Mouse (Mus musculus) urinary bladder, postnatal 4 days (tissue): ENCODE measurements around the gene Josd1.
"Not testable (repeated sequence)": the region's sequence is repeated elsewhere in the genome, so short reads cannot be mapped to it uniquely, and the experiment has no call there.

Experiments used
- DNase-seq, 2 experiments: peaks; one replicate each; pipeline ENCODE4 v3.0.0; 2021 to 2022; ENCODE audit warnings: low spot score in 2 of 2

The Josd1 gene

GRCm38 (mm10) chr15:79692334-79692733, 4.6 kb upstream of the Josd1 start:
- DNase-seq = no peak

DNA sequence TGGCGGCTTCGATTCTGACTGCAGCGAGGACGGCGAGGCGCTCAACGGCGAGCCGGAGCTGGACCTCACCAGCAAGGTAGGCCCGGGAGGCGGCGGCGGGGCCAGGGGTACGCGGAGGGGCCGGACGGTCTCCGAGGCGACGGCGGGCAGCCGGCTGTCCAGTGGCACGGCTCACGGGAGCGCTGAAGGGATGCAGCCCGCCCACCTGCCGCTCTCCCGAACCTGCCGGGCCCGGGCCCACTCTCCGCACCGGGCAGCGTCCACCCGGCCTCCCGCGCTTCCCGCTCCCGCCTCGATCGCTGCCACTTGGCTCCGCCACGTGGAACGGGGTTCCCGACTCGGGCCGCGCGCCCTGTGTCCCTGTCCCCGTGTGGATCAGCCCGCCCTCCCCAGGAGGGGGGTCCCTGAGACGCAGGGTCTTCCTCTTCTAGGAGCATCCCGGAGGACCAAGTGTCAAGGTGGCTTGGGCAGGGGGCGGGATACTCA, 3.3 kb upstream of the Josd1 start:
- DNase-seq = peak in 1 of 2 experiments; percentile 63

DNA sequence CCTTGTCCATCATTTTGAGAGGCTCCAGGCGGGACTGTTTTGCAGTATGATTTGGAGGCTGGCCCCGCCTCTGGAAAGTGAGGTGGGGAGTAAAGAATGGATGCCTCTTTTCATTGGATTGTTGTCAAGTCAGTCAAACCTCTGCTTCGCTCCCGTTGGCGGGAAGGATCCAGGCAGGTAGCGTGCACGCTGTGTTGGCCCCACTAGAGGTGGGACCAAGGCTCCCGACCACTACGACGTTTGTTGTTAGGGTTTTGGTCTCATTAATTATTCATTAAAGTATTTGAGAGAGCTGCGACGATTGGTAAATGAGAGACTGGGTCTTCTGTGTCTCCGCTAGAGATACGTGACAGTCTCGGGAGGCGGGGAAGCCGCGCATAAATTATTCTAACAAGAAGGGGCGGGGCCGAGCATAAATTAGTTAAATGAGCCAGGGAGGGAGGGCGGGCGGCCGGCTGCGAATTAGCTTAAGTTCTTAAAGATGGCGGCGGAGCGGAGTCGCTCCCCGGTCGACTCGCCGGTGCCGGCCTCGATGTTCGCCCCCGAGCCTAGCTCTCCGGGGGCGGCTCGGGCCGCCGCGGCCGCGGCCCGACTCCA, 2.8 kb upstream of the Josd1 start, which contains the start of gene Gtpbp1:
Gene Gtpbp1 (plus strand): TSS at position 420 of the 597 bp plus-strand sequence.
- DNase-seq = peak; percentile 93 to 96

DNA sequence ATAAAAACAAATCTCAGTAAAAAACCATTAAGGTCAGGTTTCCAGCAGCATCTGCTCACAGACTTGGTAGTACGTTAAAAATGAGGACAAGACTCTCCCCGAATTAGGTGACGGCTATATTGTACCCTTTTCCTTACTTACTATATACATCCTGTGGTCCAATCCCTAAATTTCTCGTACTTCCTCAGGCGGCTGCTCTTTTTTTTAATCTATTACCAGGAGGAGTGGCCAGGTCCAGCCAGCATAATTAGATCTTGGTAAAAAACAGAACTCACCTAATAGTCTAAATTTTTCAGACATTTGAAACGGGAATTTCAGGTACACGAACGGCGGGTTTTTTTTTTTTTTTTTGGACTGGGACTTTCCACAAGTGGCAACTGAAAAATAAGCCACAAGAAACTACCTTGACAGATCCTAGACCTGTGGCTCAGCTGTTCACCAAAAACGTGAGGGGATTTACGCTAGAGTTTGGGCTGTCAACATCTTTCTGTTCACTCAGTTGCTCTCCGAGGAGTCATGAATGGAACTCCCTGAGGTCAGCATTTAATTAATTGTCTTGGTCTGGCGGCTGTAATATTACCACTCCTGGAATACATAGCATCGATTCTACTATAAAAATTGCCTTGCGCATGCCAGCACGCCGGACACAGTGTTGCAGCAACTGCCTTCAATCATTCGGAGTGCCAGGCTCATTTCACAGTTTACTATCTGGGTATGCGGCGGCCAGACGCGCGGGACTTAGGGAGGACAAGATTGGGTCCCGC, 2.1 kb upstream of the Josd1 start:
- no peak for DNase-seq

DNA sequence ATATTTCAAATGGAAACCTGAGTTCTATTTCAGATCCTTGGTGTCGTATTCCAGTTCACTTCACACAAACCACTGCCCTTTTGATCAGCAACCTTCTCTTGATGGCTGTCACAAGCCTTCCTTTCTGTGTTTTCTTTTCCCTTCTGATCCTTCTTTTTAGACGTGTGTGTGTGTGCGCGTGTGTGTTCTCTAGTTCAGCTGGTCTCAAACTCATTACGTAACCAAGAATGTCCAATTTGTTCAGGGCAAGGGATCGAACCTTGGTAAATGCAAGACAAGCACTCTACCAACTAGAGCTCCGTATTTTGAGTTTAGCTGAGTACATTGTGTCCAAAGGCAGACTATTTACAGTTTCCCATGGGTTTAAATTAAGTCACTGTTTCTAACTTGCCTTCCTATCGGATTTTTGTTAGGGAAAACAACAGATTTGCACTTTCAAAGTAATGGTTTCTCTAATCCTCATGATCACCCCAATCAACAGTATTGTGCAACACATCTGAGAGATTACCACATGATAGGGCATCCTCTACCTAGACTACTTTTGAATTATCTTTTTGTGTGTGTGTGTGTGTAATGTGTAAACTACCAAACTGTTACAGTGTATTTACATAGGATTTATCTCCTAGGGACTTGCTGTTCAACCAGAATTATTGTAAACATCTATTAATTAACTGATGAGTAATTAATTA, 693 bp upstream of the Josd1 start:
- no peak for DNase-seq

DNA sequence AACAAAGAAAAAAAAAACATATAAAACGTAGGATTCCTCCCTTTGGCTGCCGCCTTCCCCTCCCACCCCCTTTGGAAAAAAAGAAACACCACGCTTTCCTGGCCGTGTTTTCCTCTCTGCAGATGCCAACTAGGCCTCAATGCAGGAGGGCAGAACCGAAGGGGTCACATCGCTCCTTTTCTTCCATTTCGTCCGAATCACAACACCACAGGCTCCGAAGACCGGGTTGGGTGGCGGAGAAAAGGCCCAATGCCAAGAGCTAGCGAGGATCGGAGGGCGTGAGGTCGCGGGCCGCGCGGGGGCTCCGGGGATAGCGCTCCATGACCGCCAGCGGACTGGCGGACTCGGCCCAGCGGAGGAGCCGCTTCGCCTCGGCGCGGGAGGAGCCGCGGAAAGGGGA, 544 bp downstream of the Josd1 start:
- no peak for DNase-seq

DNA sequence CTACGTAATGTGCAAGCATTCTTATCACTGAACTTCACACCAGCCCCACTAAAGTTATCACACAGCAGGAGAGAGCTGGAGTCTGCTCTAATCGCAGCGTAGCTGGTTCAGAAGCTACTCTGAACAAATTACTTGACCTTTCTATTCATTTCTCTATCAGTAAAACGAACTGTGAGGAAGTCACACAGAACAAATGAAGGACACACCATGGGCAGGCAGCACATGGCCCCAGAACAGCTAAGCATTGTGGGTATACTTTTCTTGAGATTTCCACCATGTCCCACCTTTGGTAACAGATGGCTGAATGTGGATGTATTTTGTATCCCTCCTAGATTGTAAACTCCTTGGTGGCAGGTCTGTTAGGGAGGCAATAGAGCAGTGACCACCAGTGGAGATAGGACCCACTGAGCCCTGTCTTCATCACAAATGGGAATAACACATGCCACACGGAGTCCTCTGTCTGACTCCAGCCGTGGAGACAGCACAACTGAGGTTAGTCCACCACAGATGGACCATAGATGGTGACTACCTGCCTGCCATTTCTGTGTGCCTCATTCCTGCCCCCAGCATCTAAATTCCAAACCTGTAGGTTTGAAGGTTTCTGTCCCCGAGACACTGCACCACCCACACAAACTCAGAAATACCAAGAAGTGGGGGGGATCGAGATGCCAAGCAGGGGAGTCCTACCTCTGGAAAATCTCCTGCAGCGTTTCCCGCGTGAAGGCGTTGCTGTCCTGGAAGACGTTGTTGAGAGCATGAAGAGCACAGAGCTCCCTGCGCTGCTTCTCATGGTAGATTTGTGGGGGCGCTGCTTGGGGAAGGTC, 1.5 kb downstream of the Josd1 start:
- DNase-seq = no peak

DNA sequence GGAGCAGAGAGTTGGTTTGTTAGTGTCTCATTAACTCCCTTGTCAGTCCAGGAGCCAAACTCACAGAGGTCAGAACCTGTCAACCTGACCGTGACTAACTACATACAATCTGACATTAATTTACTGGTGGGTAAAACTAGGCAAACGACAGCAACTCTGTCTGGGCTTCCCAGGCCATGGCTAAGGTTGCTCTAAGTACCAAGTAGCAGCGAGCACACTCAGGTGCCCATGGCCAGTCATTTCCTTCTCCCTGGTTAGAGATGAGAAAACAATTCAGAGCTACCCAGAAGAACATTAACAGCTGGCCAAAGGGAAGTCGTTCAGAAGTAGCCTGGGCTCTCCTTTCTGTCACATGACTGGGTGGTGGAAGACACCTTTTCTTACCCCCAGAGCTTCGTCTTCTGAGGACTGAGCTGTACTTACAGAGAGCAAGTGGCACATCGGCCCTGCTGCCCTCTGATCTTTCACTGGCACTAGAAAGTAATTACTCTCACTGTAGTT, 2.5 kb downstream of the Josd1 start:
- no peak for DNase-seq

GRCm38 (mm10) chr15:79684616-79685015, 3.1 kb downstream of the Josd1 start:
- DNase-seq = no peak

DNA sequence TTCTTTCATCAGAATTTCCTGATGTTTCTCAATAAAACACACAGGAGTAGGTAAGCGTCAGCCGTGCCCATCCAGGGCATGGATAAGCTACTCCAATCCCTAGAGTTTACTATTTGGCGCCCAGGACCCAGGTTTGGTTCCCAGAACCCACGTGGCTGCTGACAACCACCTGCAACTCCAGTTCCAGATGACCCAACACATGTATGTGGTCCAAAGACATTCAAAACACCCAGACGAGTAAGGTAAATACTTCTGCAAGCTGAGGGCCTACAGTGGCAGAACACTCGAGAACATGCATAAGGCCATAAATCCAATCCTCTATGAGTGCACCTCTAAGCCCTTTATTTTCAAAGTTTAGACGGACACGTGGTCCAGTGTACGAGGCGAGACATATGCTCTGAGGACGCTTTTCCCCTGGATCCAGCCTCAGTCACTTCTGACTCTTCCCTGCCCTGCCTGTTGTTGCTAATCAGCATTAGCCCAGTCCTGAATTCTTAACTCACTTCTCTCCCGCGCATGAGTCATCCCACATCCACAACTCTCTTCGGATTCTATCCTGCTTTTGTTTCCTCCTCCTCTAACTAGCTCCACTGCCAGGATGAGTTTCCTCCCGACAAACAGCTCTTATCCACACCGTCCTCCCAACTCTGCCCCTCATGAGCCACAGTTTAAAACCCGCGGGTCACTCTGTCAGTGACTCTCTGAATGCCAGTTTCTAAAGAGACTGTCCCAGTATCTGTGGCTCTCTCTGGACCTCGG, 3.8 kb downstream of the Josd1 start:
- DNase-seq = no peak

DNA sequence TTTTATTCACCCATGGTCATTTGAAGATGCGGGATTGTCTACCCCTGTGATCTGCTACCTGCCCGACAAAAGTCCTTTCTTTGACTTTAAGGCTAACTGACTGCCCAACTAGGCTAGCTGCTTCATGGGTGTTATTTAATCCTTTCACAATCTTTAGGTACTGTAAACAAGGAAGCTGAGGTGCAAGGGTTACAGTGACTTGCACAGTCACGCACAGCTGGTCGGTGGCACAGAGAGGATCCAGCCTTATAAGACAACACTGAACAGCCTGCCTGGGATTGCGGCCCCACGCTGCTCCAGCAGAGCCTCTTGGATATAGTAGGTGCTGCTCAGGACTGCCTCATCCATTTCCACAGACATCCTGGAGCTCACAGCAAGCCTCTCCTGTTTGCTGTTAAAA, 4.6 kb downstream of the Josd1 start:
- DNase-seq = no peak

DNA sequence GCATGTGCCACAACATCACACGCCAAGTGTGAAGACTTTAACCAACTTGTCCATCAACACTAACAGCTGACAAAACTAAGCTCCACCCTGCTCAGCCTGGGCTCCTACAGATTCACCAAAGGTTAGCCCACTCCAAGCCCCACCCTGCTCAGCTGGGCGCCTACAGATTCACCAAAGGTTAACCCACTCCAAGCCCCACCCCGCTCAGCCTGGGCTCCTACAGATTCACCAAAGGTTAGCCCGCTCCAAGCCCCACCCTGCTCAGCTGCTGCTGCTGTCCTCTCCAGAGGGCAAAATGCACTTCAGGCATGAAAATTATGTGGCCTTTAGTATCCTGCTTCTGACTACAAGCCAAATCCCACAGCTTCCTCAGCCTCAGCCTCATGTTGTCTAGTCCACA, 5.7 kb downstream of the Josd1 start:
- no peak for DNase-seq

- no peak for DNase-seq
Observed at GRCm38 (mm10) chr15:79677936-79678335, 9.8 kb downstream of the Josd1 start.

DNA sequence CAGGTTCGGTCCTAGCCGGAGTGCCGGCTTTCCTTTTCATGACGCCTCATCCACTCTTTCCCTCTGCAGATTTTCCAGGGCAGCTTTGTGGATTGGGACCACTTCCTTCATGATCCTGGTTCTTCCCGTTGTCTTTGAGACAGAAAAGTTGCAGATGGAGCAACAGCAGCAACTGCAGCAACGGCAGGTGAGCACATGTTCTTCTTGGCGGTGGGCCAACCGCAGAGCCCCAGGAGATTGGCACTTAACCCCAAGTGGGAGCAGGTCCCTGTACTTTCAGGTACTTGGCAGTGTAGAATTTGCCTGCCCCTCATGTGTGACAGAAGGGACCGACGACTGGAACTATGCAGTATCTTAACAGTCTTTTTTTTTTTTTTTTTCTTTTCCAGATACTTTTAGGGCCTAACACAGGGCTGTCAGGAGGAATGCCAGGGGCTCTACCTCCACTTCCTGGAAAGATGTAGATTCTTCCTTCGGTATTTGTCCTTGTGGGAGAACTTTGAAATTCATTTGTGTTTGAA, 15.8 kb downstream of the Josd1 start:
- not testable (repeated sequence) for DNase-seq

- no peak for DNase-seq
Observed at GRCm38 (mm10) chr15:79670972-79671299, 16.8 kb downstream of the Josd1 start.

GRCm38 (mm10) chr15:79670249-79670971, 17.3 kb downstream of the Josd1 start, which contains the start of gene Tomm22:
Gene Tomm22, plus strand, starts transcription at chr15:79670861.
- DNase-seq = peak; percentile 84 to 89

DNA sequence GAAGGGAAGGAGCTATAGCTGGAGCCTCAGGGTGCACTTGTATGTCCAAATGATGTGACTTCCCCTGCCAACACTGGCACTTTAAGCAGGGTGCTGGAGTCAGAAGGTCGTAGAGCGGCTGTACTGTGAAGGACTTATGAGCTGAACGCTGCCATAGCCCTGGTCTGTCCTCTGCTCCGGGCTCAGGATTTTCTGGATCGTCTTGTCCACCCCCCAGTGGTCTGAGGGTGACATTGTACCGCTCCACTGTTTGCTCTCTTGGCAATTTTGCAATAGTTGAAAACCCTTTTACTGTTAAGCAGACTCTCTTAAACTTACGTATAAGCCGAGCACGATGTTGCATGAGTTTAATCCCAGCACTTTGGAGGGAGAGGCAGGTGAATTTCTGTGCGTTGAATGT, 18.5 kb downstream of the Josd1 start:
- DNase-seq = no peak

DNA sequence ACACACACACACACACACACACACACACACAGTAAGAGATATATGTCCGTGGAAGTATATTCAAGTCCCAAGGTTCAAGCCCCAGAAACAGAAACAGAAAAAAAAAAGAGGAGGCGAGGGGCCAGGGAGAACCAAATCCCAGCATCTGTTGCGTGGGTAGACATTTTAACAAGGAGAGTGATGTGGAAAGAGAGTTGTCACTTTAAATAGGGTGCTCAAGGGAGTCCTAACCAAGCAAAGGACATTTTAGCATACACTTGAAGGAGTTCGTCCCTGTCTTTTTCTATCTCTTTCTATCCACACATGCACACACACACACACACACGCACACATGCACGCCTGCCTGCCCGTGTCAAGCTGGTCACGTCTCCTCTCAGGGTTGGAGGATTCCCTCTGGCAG, 23.1 kb downstream of the Josd1 start:
- DNase-seq = no peak

GRCm38 (mm10) chr15:79661852-79662251, 25.9 kb downstream of the Josd1 start:
- DNase-seq = no peak
